In genomic region chr12:15816740-15817178, GRCm38 (mm10) we compare ENCODE assay signal across 7 mouse cellular contexts. TPM values are rescaled to one million over a fixed set of nuclear protein-coding genes. Genes with fewer than 3 reads are reported as not detected.
DNase-seq lines count a peak whose midpoint lies in the region; ATAC-seq and TF ChIP-seq lines count a peak whose summit lies in the region.

Gene Trib2 (minus strand): TSS chr12:15816922.

- H3K9me3 ChIP-seq in embryonic facial prominence, embryonic 10.5 days, result no peaks in the 10 kb centered on the region
- H3K9me3 ChIP-seq in intestine, postnatal 0 days (ENCODE audit: control insufficient read depth), result no peaks in the 10 kb centered on the region
- no peaks in the 10 kb centered on the region for H3K9me3 ChIP-seq in limb, embryonic 11.5 days (ENCODE audit: control insufficient read depth, low read length)
- H3K9me3 ChIP-seq in midbrain, embryonic 13.5 days, result no peaks in the 10 kb centered on the region

- peak; percentile 82 for ATAC-seq in granulocyte monocyte progenitor cell, adult 5-6 weeks (replicated peaks; ENCODE audit: poor library complexity, severe bottlenecking)
- peak; percentile 88 for ATAC-seq in intestine, postnatal 0 days
- peak; percentile 90 for ATAC-seq in limb, embryonic 11.5 days (ENCODE audit: insufficient number of reproducible peaks, low FRiP score, low TSS enrichment, low read depth)
- ATAC-seq in midbrain, embryonic 13.5 days, result peak; percentile 95

- peak within 1 kb of the TSS; percentile 78 for H3K4me2 ChIP-seq in intestine, postnatal 0 days (replicated peaks; ENCODE audit: low read depth)
- peak within 1 kb of the TSS; percentile 87 for H3K4me2 ChIP-seq in limb, embryonic 11.5 days (ENCODE audit: low read depth, severe bottlenecking)
- H3K4me2 ChIP-seq in midbrain, embryonic 13.5 days (replicated peaks), result peak within 1 kb of the TSS; percentile 65

- peak within 1 kb of the TSS; percentile 96 for H3K27ac ChIP-seq in embryonic facial prominence, embryonic 10.5 days (replicated peaks)
- H3K27ac ChIP-seq in intestine, postnatal 0 days (ENCODE audit: low read depth, low read length), result peak within 1 kb of the TSS; percentile 82
- H3K27ac ChIP-seq in limb, embryonic 11.5 days (replicated peaks; ENCODE audit: low read depth, low read length), result peak within 1 kb of the TSS; percentile 87
- peak within 1 kb of the TSS; percentile 95 for H3K27ac ChIP-seq in midbrain, embryonic 13.5 days

- H3K4me3 ChIP-seq in embryonic facial prominence, embryonic 10.5 days, result peak within 1 kb of the TSS; percentile 83
- H3K4me3 ChIP-seq in intestine, postnatal 0 days (ENCODE audit: low read depth, low read length), result peak within 1 kb of the TSS; percentile 70
- peak within 1 kb of the TSS; percentile 72 for H3K4me3 ChIP-seq in limb, embryonic 11.5 days (ENCODE audit: low read depth, low read length)
- H3K4me3 ChIP-seq in midbrain, embryonic 13.5 days (replicated peaks), result peak within 1 kb of the TSS; percentile 96

- H3K27me3 ChIP-seq in embryonic facial prominence, embryonic 10.5 days (replicated peaks; ENCODE audit: low read depth, poor library complexity, severe bottlenecking), result no peaks in the 10 kb centered on the region
- peaks cover 12% of the 10 kb centered on the region; the same call in 1 of the 2 replicates for H3K27me3 ChIP-seq in intestine, postnatal 0 days (replicated peaks; ENCODE audit: control insufficient read depth, insufficient read depth, low read length)
- H3K27me3 ChIP-seq in limb, embryonic 11.5 days (ENCODE audit: control insufficient read depth, insufficient read depth, low read length), result no peaks in the 10 kb centered on the region
- no peaks in the 10 kb centered on the region for H3K27me3 ChIP-seq in midbrain, embryonic 13.5 days

- TF ChIP-seq CTCF in intestine, postnatal 0 days (IDR thresholded peaks at IDR 0.05; ENCODE audit: low read depth), result peak; percentile 68

- peak within 1 kb of the TSS; percentile 71 for H3K9ac ChIP-seq in intestine, postnatal 0 days (ENCODE audit: low read depth, low read length)
- peak within 1 kb of the TSS; percentile 94 for H3K9ac ChIP-seq in limb, embryonic 11.5 days (ENCODE audit: low read length)
- peak within 1 kb of the TSS; percentile 98 for H3K9ac ChIP-seq in midbrain, embryonic 13.5 days (replicated peaks)

- no peaks in the 10 kb centered on the region for H3K36me3 ChIP-seq in embryonic facial prominence, embryonic 10.5 days (replicated peaks)
- no peaks in the 10 kb centered on the region for H3K36me3 ChIP-seq in intestine, postnatal 0 days (ENCODE audit: control insufficient read depth, insufficient read depth)
- no peaks in the 10 kb centered on the region for H3K36me3 ChIP-seq in limb, embryonic 11.5 days (ENCODE audit: control insufficient read depth, insufficient read depth, low read length)
- no peaks in the 10 kb centered on the region for H3K36me3 ChIP-seq in midbrain, embryonic 13.5 days

- under 1% methylated on average over 50 of the region's 50 CpGs for WGBS in embryonic facial prominence, embryonic 10.5 days
- WGBS in intestine, postnatal 0 days, result under 1% methylated on average over 50 of the region's 50 CpGs
- under 1% methylated on average over 49 of the region's 50 CpGs for WGBS in limb, embryonic 11.5 days
- WGBS in midbrain, embryonic 13.5 days, result under 1% methylated on average over 46 of the region's 50 CpGs

- H3K4me1 ChIP-seq in embryonic facial prominence, embryonic 10.5 days, result peaks cover 31% of the 10 kb centered on the region
- H3K4me1 ChIP-seq in intestine, postnatal 0 days (replicated peaks; ENCODE audit: control insufficient read depth, insufficient read depth, low read length), result 0 out of 2 replicates have a peak, but pooled peaks cover 4% of the 10 kb centered on the region
- H3K4me1 ChIP-seq in limb, embryonic 11.5 days (ENCODE audit: control insufficient read depth, insufficient read depth, low read length), result peaks cover 10% of the 10 kb centered on the region
- H3K4me1 ChIP-seq in midbrain, embryonic 13.5 days (replicated peaks), result peaks cover 18% of the 10 kb centered on the region

- peak; percentile 94 for DNase-seq in adrenal gland, postnatal 14 days
- DNase-seq in embryonic facial prominence, embryonic 10.5 days (ENCODE audit: low spot score), result peak; percentile 98
- DNase-seq in limb, embryonic 11.5 days (ENCODE audit: low spot score), result peak; percentile 95
- peak; percentile 77 for DNase-seq in spleen, adult 12 weeks (ENCODE audit: low spot score)

RNA-seq across cellular contexts. Expression of gene Trib2, which starts in this region (rescaled TPM):
- 16.7 and 24.4 TPM in 2 replicates for total RNA-seq in adrenal gland, postnatal 14 days (2021)
- 33.8 and 43.4 TPM in 2 replicates for polyA plus RNA-seq in embryonic facial prominence, embryonic 10.5 days (2016; fragmentation: Nextera tagmentation; extraction: Ambion mirVana)
- total RNA-seq in granulocyte monocyte progenitor cell, adult 5-6 weeks (2014; fragmentation: Nextera tagmentation), result 0.47 and 1.5 TPM in 2 replicates
- 0.05 and 0.09 TPM in 2 replicates for total RNA-seq in granulocyte monocyte progenitor cell, adult 5-6 weeks (2017)
- polyA plus RNA-seq in intestine, postnatal 0 days (2015; fragmentation: Nextera tagmentation; extraction: Ambion mirVana), result 11.2 and 12.2 TPM in 2 replicates
- polyA plus RNA-seq in limb, embryonic 11.5 days (2014; fragmentation: Nextera tagmentation; extraction: Ambion mirVana), result 56.1 and 56.2 TPM in 2 replicates
- polyA plus RNA-seq in midbrain, embryonic 13.5 days (2015; fragmentation: Nextera tagmentation; extraction: Ambion mirVana), result 120 and 121 TPM in 2 replicates

Comparison
In these comparisons a context has a peak if more than half of its experiments do, and no peak if none do; other contexts are left out.
1. Peak in every context shown above with its lines: DNase-seq, ATAC-seq, H3K4me3 ChIP-seq and H3K27ac ChIP-seq.